Mouse (Mus musculus): Measurements from ENCODE around the gene Jam3.

GRCm38 (mm10) chr9:27192761-27193591 is 37.8 kb upstream of the Jam3 start:
- TF ChIP-seq POLR2A (IDR thresholded peaks at IDR 0.05; ENCODE audit: insufficient read length, low read depth) (no peak), MYOG (IDR thresholded peaks at IDR 0.05; ENCODE audit: control insufficient read depth in 1 of 3, insufficient read depth in 1 of 3, insufficient read length in 2 of 3, low read depth in 2 of 3) (no peak), TCF12 (IDR thresholded peaks at IDR 0.05; ENCODE audit: insufficient read depth, poor library complexity, severe bottlenecking) (no peak), SRF (IDR thresholded peaks at IDR 0.05; ENCODE audit: control insufficient read depth, insufficient read length, low read depth) (no peak), MYOD1 (IDR thresholded peaks at IDR 0.05; ENCODE audit: control insufficient read depth in 1 of 3, insufficient read length in 2 of 3, low read depth in 2 of 3) (no peak), USF1 (IDR thresholded peaks at IDR 0.05; ENCODE audit: low read depth) (no peak), MAX (IDR thresholded peaks at IDR 0.05; ENCODE audit: low read depth) (no peak), CEBPB (IDR thresholded peaks at IDR 0.05; ENCODE audit: insufficient read depth, poor library complexity, severe bottlenecking) (no peak), POLR2AphosphoS2 (IDR thresholded peaks at IDR 0.05; ENCODE audit: insufficient read length, low read depth) (no peak), E2F4 (IDR thresholded peaks at IDR 0.05; ENCODE audit: insufficient read depth) (no peak)

All from myocyte (in vitro differentiated cells).